ENCODE assay signal across 8 mouse cellular contexts in the genomic region with DNA sequence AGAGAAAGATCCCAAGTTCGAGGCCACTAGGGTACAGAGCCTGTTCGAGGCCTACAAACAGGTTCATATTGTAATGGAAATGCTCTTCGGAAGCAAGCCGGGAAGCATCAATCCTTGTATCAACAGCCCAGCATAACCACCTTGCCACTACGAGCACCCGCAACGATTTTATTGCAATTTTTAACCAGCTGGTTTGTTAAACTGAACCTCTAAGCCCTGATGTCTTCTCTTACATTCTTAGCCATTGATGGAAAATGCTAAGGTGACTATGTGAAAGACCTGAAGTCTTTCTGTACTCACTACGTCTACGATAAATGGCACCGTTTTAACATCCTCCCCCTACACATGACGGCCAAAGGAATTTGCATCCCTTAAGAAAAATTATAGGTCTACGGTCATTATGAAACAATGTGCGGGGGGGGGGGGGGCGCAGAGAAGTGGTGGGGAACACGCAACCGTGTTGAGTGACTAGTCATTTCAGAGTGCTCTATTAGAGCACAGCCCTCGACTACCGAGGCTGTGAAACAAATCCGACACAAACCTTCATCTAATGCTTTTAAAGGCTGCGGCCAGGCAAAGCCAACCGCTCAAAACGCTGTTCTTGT. TPM values are rescaled to one million over a fixed set of nuclear protein-coding genes. Genes with fewer than 3 reads are reported as not detected.
DNase-seq lines count a peak whose midpoint lies in the region; ATAC-seq and TF ChIP-seq lines count a peak whose summit lies in the region.

No protein-coding gene starts in this region.

- peak overlapping the region; percentile 87 for H3K4me3 ChIP-seq in heart, embryonic 12.5 days
- peak overlapping the region; percentile 83 to 94 for H3K4me3 ChIP-seq in ES-E14 (ENCODE audit: insufficient read depth in 1 of 2, low read depth in 1 of 2, low read length in 2 of 2, poor library complexity in 1 of 2, severe bottlenecking in 1 of 2)
- H3K4me3 ChIP-seq in forebrain, postnatal 0 days (ENCODE audit: low read depth, low read length): peak overlapping the region; percentile 85
- peak overlapping the region; percentile 87 for H3K4me3 ChIP-seq in midbrain, embryonic 10.5 days

- 11% methylated on average over 22 of the region's 22 CpGs for WGBS in heart, embryonic 12.5 days
- WGBS in forebrain, postnatal 0 days: 4% methylated on average over 22 of the region's 22 CpGs
- 9% methylated on average over 22 of the region's 22 CpGs for WGBS in midbrain, embryonic 10.5 days

- peak overlapping the region; percentile 98 for H3K27ac ChIP-seq in heart, embryonic 12.5 days (ENCODE audit: poor library complexity, severe bottlenecking)
- peak overlapping the region; percentile 90; the same call in 1 of the 2 replicates for H3K27ac ChIP-seq in ES-E14 (ENCODE audit: insufficient read depth, low read depth, low read length, poor library complexity, severe bottlenecking)
- peak overlapping the region; percentile 97 for H3K27ac ChIP-seq in forebrain, postnatal 0 days (ENCODE audit: low read depth, low read length)
- peak overlapping the region; percentile 94 for H3K27ac ChIP-seq in midbrain, embryonic 10.5 days (replicated peaks)

- H3K9me3 ChIP-seq in heart, embryonic 12.5 days (replicated peaks): no peaks in the 10 kb centered on the region
- no peaks in the 10 kb centered on the region for H3K9me3 ChIP-seq in ES-E14 (ENCODE audit: control insufficient read depth, insufficient read depth, low read depth, low read length)
- H3K9me3 ChIP-seq in forebrain, postnatal 0 days (ENCODE audit: low read length): no peaks in the 10 kb centered on the region
- H3K9me3 ChIP-seq in midbrain, embryonic 10.5 days (replicated peaks): no peaks in the 10 kb centered on the region

- H3K4me1 ChIP-seq in heart, embryonic 12.5 days (replicated peaks): peaks cover 40% of the 10 kb centered on the region
- H3K4me1 ChIP-seq in ES-E14 (ENCODE audit: control insufficient read depth in 2 of 2, insufficient read depth in 2 of 2, low read length in 2 of 2, poor library complexity in 1 of 2): peaks cover 6 to 10% of the 10 kb centered on the region in 2 experiments; a peak in 3 of 4 replicates
- peaks cover 14% of the 10 kb centered on the region for H3K4me1 ChIP-seq in forebrain, postnatal 0 days (ENCODE audit: insufficient read depth)
- peaks cover 29% of the 10 kb centered on the region for H3K4me1 ChIP-seq in midbrain, embryonic 10.5 days

- peak overlapping the region; percentile 95 for H3K9ac ChIP-seq in heart, embryonic 12.5 days
- H3K9ac ChIP-seq in ES-E14 (ENCODE audit: insufficient read depth, low read depth, low read length, poor library complexity, severe bottlenecking): peak overlapping the region; percentile 92
- H3K9ac ChIP-seq in forebrain, postnatal 0 days: peak overlapping the region; percentile 78

- 0 out of 2 replicates have a peak, but pooled peaks have one; percentile 26 for ATAC-seq in heart, embryonic 12.5 days (ENCODE audit: insufficient number of reproducible peaks, low FRiP score)
- peak; percentile 3; the same call in 1 of the 2 replicates for ATAC-seq in forebrain, postnatal 0 days
- ATAC-seq in granulocyte monocyte progenitor cell, adult 5-6 weeks (replicated peaks; ENCODE audit: poor library complexity, severe bottlenecking): no peak

- TF ChIP-seq CTCF in forebrain, postnatal 0 days (IDR thresholded peaks at IDR 0.05; ENCODE audit: low read depth): no peak

- no peaks in the 10 kb centered on the region for H3K36me3 ChIP-seq in heart, embryonic 12.5 days
- no peaks in the 10 kb centered on the region; the same call in 1 of the 2 replicates for H3K36me3 ChIP-seq in ES-E14 (ENCODE audit: control insufficient read depth, insufficient read depth, low read length, poor library complexity, severe bottlenecking)
- H3K36me3 ChIP-seq in forebrain, postnatal 0 days (ENCODE audit: insufficient read depth): no peaks in the 10 kb centered on the region
- peaks cover 3% of the 10 kb centered on the region; the same call in 1 of the 2 replicates for H3K36me3 ChIP-seq in midbrain, embryonic 10.5 days

- intact Hi-C loops in heart, postnatal 25 days (cut with DNase I): no loop called here

- H3K27me3 ChIP-seq in heart, embryonic 12.5 days (replicated peaks): no peaks in the 10 kb centered on the region
- H3K27me3 ChIP-seq in forebrain, postnatal 0 days (ENCODE audit: insufficient read depth, low read length): no peaks in the 10 kb centered on the region
- H3K27me3 ChIP-seq in midbrain, embryonic 10.5 days (ENCODE audit: low read depth, poor library complexity, severe bottlenecking): no peaks in the 10 kb centered on the region

- DNase-seq in heart, postnatal 25 days (ENCODE audit: low spot score): no peak
- no peak for DNase-seq in ES-E14 (ENCODE audit: low read depth, low spot score)
- DNase-seq in forebrain, postnatal 0 days: peak; percentile 47
- DNase-seq in midbrain, embryonic 10.5 days (ENCODE audit: low spot score): no peak
- DNase-seq in T-cell, adult 2 months (ENCODE audit: low spot score): no peak
- no peak for DNase-seq in frontal cortex, adult 2 months (ENCODE audit: extremely low spot score in 1 of 2, low spot score in 1 of 2)

- peak overlapping the region; percentile 87 for H3K4me2 ChIP-seq in heart, embryonic 12.5 days
- H3K4me2 ChIP-seq in forebrain, postnatal 0 days (ENCODE audit: low read depth): peak overlapping the region; percentile 70

- in situ Hi-C loops in ES-E14 (cut with MboI; ENCODE audit: low sequenced_read_pairs in 2 of 2, unreplicated experiment in 2 of 2): no loop called here

TF ChIP-seq in ES-E14, 5 proteins besides CTCF, POLR2A, EP300 and RAD21:
- no peak for TF ChIP-seq HCFC1 (IDR thresholded peaks at IDR 0.05; ENCODE audit: borderline replicate concordance, insufficient read depth, low read length)
- TF ChIP-seq MAFK (IDR thresholded peaks at IDR 0.05; ENCODE audit: insufficient read depth, low read depth, low read length): no peak
- TF ChIP-seq CHD2 (IDR thresholded peaks at IDR 0.05; ENCODE audit: low read depth, low read length): no peak
- TF ChIP-seq ZC3H11A (IDR thresholded peaks at IDR 0.05; ENCODE audit: borderline replicate concordance, low read depth, low read length): no peak
- no peak for TF ChIP-seq ZNF384 (IDR thresholded peaks at IDR 0.05; ENCODE audit: low read depth, low read length)

RNA-seq across cellular contexts. Expression of a gene that starts 53.3 kb away (rescaled TPM):
- 0.24 and 0.86 TPM in 2 replicates for polyA plus RNA-seq in heart, embryonic 12.5 days (2016; fragmentation: Nextera tagmentation; extraction: Ambion mirVana)
- not detected for total RNA-seq in heart, postnatal 25 days (2021)
- total RNA-seq in ES-E14 (2012; rRNA removed): 9.8 and 18.4 TPM in 2 replicates
- total RNA-seq in forebrain, postnatal 0 days (2014; rRNA removed): 115 and 156 TPM in 2 replicates
- 189 and 260 TPM in 2 replicates for polyA plus RNA-seq in forebrain, postnatal 0 days (2015; fragmentation: Nextera tagmentation; extraction: Ambion mirVana)
- polyA plus RNA-seq in midbrain, embryonic 10.5 days (2016; fragmentation: Nextera tagmentation; extraction: Ambion mirVana): 51.0 and 98.3 TPM in 2 replicates
- total RNA-seq in granulocyte monocyte progenitor cell, adult 5-6 weeks (2014; fragmentation: Nextera tagmentation): not detected in 2 replicates
- not detected in 2 replicates for total RNA-seq in granulocyte monocyte progenitor cell, adult 5-6 weeks (2017)
- polyA plus RNA-seq in frontal cortex, adult 2 months (2012; rRNA removed): 93.5 and 103 TPM in 2 replicates

RNA-seq across cellular contexts. Expression of a gene that starts 53.8 kb away (rescaled TPM):
- polyA plus RNA-seq in heart, embryonic 12.5 days (2016; fragmentation: Nextera tagmentation; extraction: Ambion mirVana): 108 and 111 TPM in 2 replicates
- total RNA-seq in heart, postnatal 25 days (2021): 10 to 100 TPM; 65.0 to 71.7 TPM
- 26.9 and 27.0 TPM in 2 replicates for total RNA-seq in ES-E14 (2012; rRNA removed)
- 51.8 and 69.5 TPM in 2 replicates for total RNA-seq in forebrain, postnatal 0 days (2014; rRNA removed)
- polyA plus RNA-seq in forebrain, postnatal 0 days (2015; fragmentation: Nextera tagmentation; extraction: Ambion mirVana): 74.1 and 80.4 TPM in 2 replicates
- polyA plus RNA-seq in midbrain, embryonic 10.5 days (2016; fragmentation: Nextera tagmentation; extraction: Ambion mirVana): 64.1 and 77.4 TPM in 2 replicates
- total RNA-seq in granulocyte monocyte progenitor cell, adult 5-6 weeks (2014; fragmentation: Nextera tagmentation): 62.3 and 65.3 TPM in 2 replicates
- total RNA-seq in granulocyte monocyte progenitor cell, adult 5-6 weeks (2017): 67.6 and 84.5 TPM in 2 replicates
- polyA plus RNA-seq in frontal cortex, adult 2 months (2012; rRNA removed): 49.8 and 53.3 TPM in 2 replicates
